Mouse (Mus musculus): ENCODE measurements around the gene Rwdd3. TPM values are rescaled to one million over a fixed set of nuclear protein-coding genes. Genes with fewer than 3 reads are reported as not detected.

Rwdd3 gene
- polyA plus RNA-seq (2012; rRNA removed), result 10.9 and 13.9 TPM in 2 replicates

DNA sequence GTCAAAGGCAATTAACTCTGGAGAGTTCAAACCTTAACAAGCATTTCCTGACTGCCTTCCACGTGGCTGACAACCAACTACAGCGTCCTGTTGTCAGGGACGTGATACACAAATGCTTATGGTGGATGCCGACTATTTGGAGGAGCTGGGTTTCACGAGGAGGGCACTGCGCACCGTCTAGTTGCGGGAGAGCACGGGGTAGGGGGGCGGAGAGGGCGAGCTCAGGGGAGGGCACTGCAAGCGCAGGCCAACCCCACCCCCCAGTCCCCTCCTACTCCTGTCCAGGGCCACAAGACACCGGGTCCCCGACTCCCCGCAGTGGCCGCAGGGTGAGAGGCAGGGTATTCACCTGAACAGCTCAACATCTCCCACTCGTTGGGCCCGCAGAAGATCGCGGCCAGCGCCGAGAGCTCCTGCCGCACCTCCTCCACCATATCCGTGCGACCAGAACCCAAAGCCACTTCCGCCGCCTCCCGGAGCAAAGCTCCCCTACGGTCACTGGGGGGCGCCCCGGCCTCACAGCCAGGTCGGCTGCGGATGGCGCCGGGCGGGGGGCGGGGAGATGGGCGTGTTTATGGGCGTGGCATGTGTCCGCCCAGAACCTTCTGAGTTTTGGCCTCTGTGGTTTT lies at the start of gene Rwdd3:
Rwdd3 (minus strand) TSS at position 453 of the 629 bp plus-strand sequence.

Other genes with a start within 250 kb of the Rwdd3 start
- gene Tmem56, start 111.4 kb upstream of the Rwdd3 start, polyA plus RNA-seq (2012; rRNA removed), result 5.7 and 5.9 TPM in 2 replicates
- gene Alg14, start 120.1 kb upstream of the Rwdd3 start, polyA plus RNA-seq (2012; rRNA removed), result 21.5 and 22.2 TPM in 2 replicates